Mouse (Mus musculus) CH12.LX (cell line): ENCODE data around the gene Lmna. TPM values are rescaled to one million over a fixed set of nuclear protein-coding genes. Genes with fewer than 3 reads are reported as not detected.

Experiments used
- DNase-seq: peaks from one replicate; pipeline ENCODE4 v3.0.0-alpha.2; 2013; ENCODE audit errors: extremely low read depth
- H3K27ac ChIP-seq: 2 replicates; pipeline ENCODE4 v1.5.1; 2012; ENCODE audit warnings: low read depth, mild to moderate bottlenecking, control low read depth, moderate library complexity; ENCODE audit not compliant: insufficient read depth
- H3K27me3 ChIP-seq: replicated peaks from 2 replicates; pipeline ENCODE3; 2012; ENCODE audit warnings: inconsistent platforms
- H3K36me3 ChIP-seq, 2 experiments: replicated peaks in 1 of 2; 2 replicates each; pipeline versions ENCODE3 to v1.6.1; 2012; ENCODE audit warnings: inconsistent platforms in 1 of 2, low read length in 1 of 2, mild to moderate bottlenecking in 1 of 2, mixed read lengths in 1 of 2, moderate library complexity in 1 of 2; ENCODE audit not compliant: control insufficient read depth in 1 of 2, insufficient read depth in 1 of 2
- H3K4me1 ChIP-seq, 2 experiments: 2 replicates each; pipeline ENCODE4 v1.6.1; 2012; ENCODE audit warnings: inconsistent platforms in 1 of 2, moderate library complexity in 1 of 2; ENCODE audit not compliant: insufficient read depth in 2 of 2, control insufficient read depth in 1 of 2
- H3K4me2 ChIP-seq: 2 replicates; pipeline ENCODE4 v1.6.1; 2012; ENCODE audit warnings: low read depth, mild to moderate bottlenecking, control low read depth; ENCODE audit not compliant: poor library complexity, insufficient read depth, severe bottlenecking
- H3K4me3 ChIP-seq, 3 experiments: fragments of 150-350 bp in 1 of 3; sonication (generic) in 1 of 3; replicated peaks in 1 of 3; 2 replicates each; pipeline versions ENCODE3 to v1.5.1; 2011 to 2012; ENCODE audit warnings: low read depth in 2 of 3, low read length in 2 of 3, mild to moderate bottlenecking in 2 of 3, moderate library complexity in 2 of 3, control low read depth in 1 of 3, improper control_type of control experiment in 1 of 3, inconsistent platforms in 1 of 3, mixed read lengths in 1 of 3; ENCODE audit not compliant: poor library complexity in 1 of 3
- H3K79me2 ChIP-seq: replicated peaks from 2 replicates; pipeline ENCODE4 v1.6.1; 2012; ENCODE audit warnings: mild to moderate bottlenecking, moderate library complexity; ENCODE audit not compliant: control insufficient read depth, poor library complexity, insufficient read depth, severe bottlenecking; ENCODE audit errors: extremely low read depth
- H3K9ac ChIP-seq: 2 replicates; pipeline ENCODE4 v1.6.1; 2012; ENCODE audit warnings: low read depth, mild to moderate bottlenecking, control low read depth, moderate library complexity; ENCODE audit not compliant: insufficient read depth
- H3K9me3 ChIP-seq: replicated peaks from 2 replicates; pipeline ENCODE3; 2012; ENCODE audit warnings: low read length, inconsistent platforms, mixed read lengths
- CHD2 ChIP-seq: IDR thresholded peaks from 2 replicates; pipeline ENCODE4 v1.6.1; 2011; ENCODE audit warnings: low read length, improper control_type of control experiment
- CTCF ChIP-seq, 2 experiments: IDR thresholded peaks in 1 of 2; conservative IDR thresholded peaks in 1 of 2; 2 replicates each; pipeline ENCODE4 v1.5.1; 2011 to 2012; ENCODE audit warnings: low read depth in 2 of 2, low read length in 2 of 2, improper control_type of control experiment in 1 of 2, inconsistent platforms in 1 of 2, mild to moderate bottlenecking in 1 of 2, moderate library complexity in 1 of 2
- E2F4 ChIP-seq: IDR thresholded peaks from 2 replicates; pipeline ENCODE4 v1.6.1; 2011; ENCODE audit warnings: low read depth, low read length, improper control_type of control experiment; ENCODE audit not compliant: insufficient replicate concordance
- EP300 ChIP-seq: IDR thresholded peaks from 2 replicates; pipeline ENCODE4 v1.6.1; 2011; ENCODE audit warnings: low read length, improper control_type of control experiment
- GABPA ChIP-seq: IDR thresholded peaks from 2 replicates; pipeline ENCODE4 v1.6.1; 2012; ENCODE audit warnings: low read depth, low read length, improper control_type of control experiment, inconsistent platforms; ENCODE audit not compliant: insufficient replicate concordance
- HCFC1 ChIP-seq: IDR thresholded peaks from 2 replicates; pipeline ENCODE4 v1.6.1; 2012; ENCODE audit warnings: low read depth, mild to moderate bottlenecking, inconsistent platforms, low read length, improper control_type of control experiment
- JUN ChIP-seq: IDR thresholded peaks from 2 replicates; pipeline ENCODE4 v1.6.1; 2011; ENCODE audit warnings: low read depth, mild to moderate bottlenecking, low read length, improper control_type of control experiment, moderate library complexity; ENCODE audit not compliant: insufficient read depth
- MAFK ChIP-seq: IDR thresholded peaks from 2 replicates; pipeline ENCODE4 v1.6.1; 2011; ENCODE audit warnings: low read length, improper control_type of control experiment; ENCODE audit not compliant: insufficient replicate concordance
- MAX ChIP-seq: IDR thresholded peaks from 2 replicates; pipeline ENCODE4 v1.6.1; 2011; ENCODE audit warnings: low read length, improper control_type of control experiment
- MAZ ChIP-seq: IDR thresholded peaks from 2 replicates; pipeline ENCODE4 v1.6.1; 2012; ENCODE audit warnings: low read depth, mild to moderate bottlenecking, inconsistent platforms, low read length, improper control_type of control experiment, moderate library complexity
- MEF2A ChIP-seq: IDR thresholded peaks from 2 replicates; pipeline ENCODE4 v1.6.1; 2014; ENCODE audit warnings: low read depth, mild to moderate bottlenecking, inconsistent platforms, low read length, improper control_type of control experiment, borderline replicate concordance
- MYC ChIP-seq: IDR thresholded peaks from 2 replicates; pipeline ENCODE4 v1.6.1; 2011; ENCODE audit warnings: low read depth, mild to moderate bottlenecking, improper control_type of control experiment, low read length
- POLR2A ChIP-seq: IDR thresholded peaks from 2 replicates; pipeline ENCODE4 v1.6.1; 2011; ENCODE audit warnings: low read depth, mild to moderate bottlenecking, improper control_type of control experiment, low read length
- POLR2AphosphoS2 ChIP-seq: IDR thresholded peaks from 2 replicates; pipeline ENCODE4 v1.6.1; 2011; ENCODE audit warnings: low read depth, low read length, improper control_type of control experiment
- RAD21 ChIP-seq: IDR thresholded peaks from 2 replicates; pipeline ENCODE4 v1.6.1; 2011; ENCODE audit warnings: low read depth, mild to moderate bottlenecking, low read length, improper control_type of control experiment, moderate library complexity
- RCOR1 ChIP-seq: conservative IDR thresholded peaks from 2 replicates; pipeline ENCODE4 v1.6.1; 2012; ENCODE audit warnings: low read depth, mild to moderate bottlenecking, inconsistent platforms, low read length, improper control_type of control experiment
- SIN3A ChIP-seq: IDR thresholded peaks from 2 replicates; pipeline ENCODE4 v1.6.1; 2012; ENCODE audit warnings: low read length, improper control_type of control experiment, inconsistent platforms
- TCF12 ChIP-seq: IDR thresholded peaks from 2 replicates; pipeline ENCODE4 v1.6.1; 2014; ENCODE audit warnings: low read depth, mild to moderate bottlenecking, inconsistent platforms, low read length, improper control_type of control experiment
- UBTF ChIP-seq: IDR thresholded peaks from 2 replicates; pipeline ENCODE4 v1.6.1; 2012; ENCODE audit warnings: low read depth, mild to moderate bottlenecking, inconsistent platforms, low read length, improper control_type of control experiment, moderate library complexity
- USF1 ChIP-seq: IDR thresholded peaks from 2 replicates; pipeline ENCODE4 v1.6.1; 2014; ENCODE audit warnings: low read depth, mild to moderate bottlenecking, inconsistent platforms, low read length, improper control_type of control experiment
- USF2 ChIP-seq: conservative IDR thresholded peaks from 2 replicates; pipeline ENCODE4 v1.6.1; 2011; ENCODE audit warnings: low read depth, low read length, improper control_type of control experiment
- ZC3H11A ChIP-seq: IDR thresholded peaks from 2 replicates; pipeline ENCODE4 v1.6.1; 2012; ENCODE audit warnings: low read depth, mild to moderate bottlenecking, inconsistent platforms, low read length, improper control_type of control experiment
- ZKSCAN1 ChIP-seq: IDR thresholded peaks from 2 replicates; pipeline ENCODE4 v1.6.1; 2012; ENCODE audit warnings: low read depth, inconsistent platforms, low read length, improper control_type of control experiment, borderline replicate concordance
- ZNF384 ChIP-seq: IDR thresholded peaks from 2 replicates; pipeline ENCODE4 v1.6.1; 2012; ENCODE audit warnings: low read depth, low read length, improper control_type of control experiment, inconsistent platforms
- dilution Hi-C: fragments of 300-500 bp; cut with MboI; formaldehyde crosslinking; loops from 2 replicates; pipeline ENCODE4 v1.14.3; 2020; ENCODE audit warnings: low sequenced_read_pairs; ENCODE audit not compliant: extremely low pct_unique_long_range_greater_than_20kb, extremely low pct_ligation_motif_present
- in situ Hi-C: fragments of 300-500 bp; cut with MboI; formaldehyde crosslinking; loops from 3 replicates; pipeline ENCODE4 v1.14.3; 2019; ENCODE audit warnings: low sequenced_read_pairs, low pct_ligation_motif_present, low pct_unique_long_range_greater_than_20kb, mixed read lengths
- polyA plus RNA-seq: library from polyadenylated mRNA; unstranded; fragments of >175 nt; gene quantifications from 2 replicates; pipeline ENCODE4 v1.2.1, GENCODE M21; 2012; ENCODE audit warnings: low read depth; ENCODE audit not compliant: insufficient read length
- total RNA-seq, 2 experiments: library from RNA; depleted of rRNA; stranded (reverse); fragments of 300-350 nt in 1 of 2; fragments of >200 nt in 1 of 2; gene quantifications; 2 replicates each; pipeline ENCODE4 v1.2.3; 2012 to 2014

Lmna gene
- total and polyA plus RNA-seq, 3 experiments, result 16.1 to 67.7 (median 17.2) TPM

GRCm38 (mm10) chr3:88531348-88532298 is 21.9 kb upstream of the Lmna start (continued):
- TF ChIP-seq CTCF (conservative IDR thresholded peaks at IDR 0.05 in 1 of 2, IDR thresholded peaks at IDR 0.05 in 1 of 2; ENCODE audit: low read depth in 2 of 2, low read length in 2 of 2) (0 out of 4 replicates have a peak, but pooled peaks of 1 of the 2 experiments have one; percentile 2), MAFK (no peak), MAX (no peak), ZKSCAN1 (no peak), GABPA (no peak; the same call in 1 of the 2 replicates), JUN (no peak), RCOR1 (no peak), SIN3A (peak; percentile 95), CHD2 (peak; percentile 90)

DNA sequence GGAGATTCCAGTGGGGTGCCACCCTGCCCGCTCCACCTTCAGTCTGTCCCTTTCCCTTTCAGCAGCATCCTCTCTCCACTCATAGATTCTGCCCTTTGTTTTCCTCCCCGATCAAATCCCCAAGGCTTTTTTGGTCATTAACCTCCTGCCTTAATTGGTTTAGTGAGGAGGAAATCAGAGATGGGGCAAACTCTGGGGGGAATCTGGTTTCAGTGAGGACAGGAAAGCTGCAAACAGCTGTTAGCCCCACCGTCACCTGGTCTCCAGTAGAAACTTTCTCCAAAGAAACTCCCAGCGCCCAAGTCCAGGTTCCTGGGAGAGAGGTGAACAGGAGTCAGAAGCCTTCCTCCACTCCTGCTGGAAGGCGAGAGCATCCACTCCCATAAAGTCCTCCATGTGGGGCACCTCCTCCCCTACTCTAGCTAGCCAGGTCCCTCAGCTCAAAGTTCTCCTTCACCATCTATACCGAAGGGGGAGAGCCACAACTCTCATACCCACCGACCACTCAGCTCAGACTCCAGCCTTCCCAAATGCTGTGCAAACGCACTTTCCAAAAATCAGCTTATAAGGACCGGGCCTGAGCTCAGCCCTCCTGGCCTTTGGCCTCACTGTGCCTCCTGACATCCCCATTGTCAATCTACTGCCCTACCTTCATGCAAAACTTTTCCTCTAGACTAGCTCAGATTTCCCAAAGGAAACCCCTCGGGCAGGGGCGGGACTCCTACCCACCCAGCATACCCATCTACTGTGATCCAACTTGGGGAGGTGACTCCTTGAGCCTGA is 20.5 kb upstream of the Lmna start:
- Histone ChIP-seq H3K4me2 (peak overlapping the region; percentile 92), H3K27ac (no peak overlapping the region), H3K36me3 (peaks cover 0 to 17% of the 10 kb centered on the region in 2 experiments), H3K4me1 (peaks cover 20 to 53% of the 10 kb centered on the region in 2 experiments), H3K9ac (peak overlapping the region; percentile 95; the same call in 1 of the 2 replicates), H3K9me3 (no peaks in the 10 kb centered on the region), H3K4me3 (peak overlapping the region in 2 of 3 experiments; percentile 59 to 79), H3K27me3 (peaks cover 9% of the 10 kb centered on the region), H3K79me2 (no peaks in the 10 kb centered on the region)
- DNase-seq, result no peak
- in situ Hi-C loops (no loop called here), dilution Hi-C loops (no loop called here)
- no peak for TF ChIP-seq ZC3H11A
- no peak for TF ChIP-seq POLR2AphosphoS2
- TF ChIP-seq MAZ, result no peak
- TF ChIP-seq ZNF384, result no peak
- no peak for TF ChIP-seq MEF2A
- no peak for TF ChIP-seq RCOR1
- TF ChIP-seq TCF12, result no peak
- no peak for TF ChIP-seq UBTF
- no peak for TF ChIP-seq GABPA
- TF ChIP-seq MYC, result no peak
- no peak for TF ChIP-seq USF1
- TF ChIP-seq RAD21, result no peak
- no peak for TF ChIP-seq USF2
- no peak for TF ChIP-seq ZKSCAN1
- TF ChIP-seq E2F4, result no peak
- TF ChIP-seq POLR2A, result no peak
- no peak for TF ChIP-seq EP300
- no peak for TF ChIP-seq HCFC1
